Mouse (Mus musculus) liver, embryonic 14.5 days (tissue): ENCODE measurements around the gene Atg13. TPM values are rescaled to one million over a fixed set of nuclear protein-coding genes. Genes with fewer than 3 reads are reported as not detected.

Source experiments
- ATAC-seq: fragments of 200-750 bp; cut with Nextera tagmentation; 2 replicates; pipeline ENCODE4 v1.8.0; 2017; ENCODE audit warnings: moderate number of reproducible peaks, mild to moderate bottlenecking, moderate library complexity; ENCODE audit not compliant: insufficient read depth
- DNase-seq, 3 experiments: peaks; one replicate each; pipeline ENCODE4 v3.0.0-alpha.2; 2012 to 2013; ENCODE audit warnings: low read depth in 3 of 3, low spot score in 3 of 3
- H3K27ac ChIP-seq: fragments of 300-500 bp; sonication (generic); 2 replicates; pipeline ENCODE4 v1.5.1; 2014; ENCODE audit warnings: moderate library complexity, mild to moderate bottlenecking, control low read depth, inconsistent platforms
- H3K27me3 ChIP-seq: fragments of 300-500 bp; sonication (generic); 2 replicates; pipeline ENCODE4 v1.6.1; 2014; ENCODE audit warnings: mild to moderate bottlenecking, low read length, moderate library complexity; ENCODE audit not compliant: control insufficient read depth, insufficient read depth
- H3K36me3 ChIP-seq: fragments of 300-500 bp; sonication (generic); replicated peaks from 2 replicates; pipeline ENCODE4 v1.6.1; 2014; ENCODE audit warnings: low read depth; ENCODE audit not compliant: control insufficient read depth, insufficient read depth
- H3K4me1 ChIP-seq, 2 experiments: fragments of 200-500 bp in 1 of 2; fragments of 300-500 bp in 1 of 2; sonication (generic) in 1 of 2; replicated peaks; 2 replicates each; pipeline ENCODE4 v1.6.1; 2012 to 2014; ENCODE audit warnings: antibody characterized with exemption in 1 of 2, inconsistent platforms in 1 of 2, low read length in 1 of 2; ENCODE audit not compliant: control insufficient read depth in 2 of 2, insufficient read depth in 2 of 2
- H3K4me2 ChIP-seq: fragments of 300-500 bp; sonication (generic); 2 replicates; pipeline ENCODE4 v1.6.1; 2014; ENCODE audit warnings: low read depth, mild to moderate bottlenecking, control low read depth, moderate library complexity
- H3K4me3 ChIP-seq, 2 experiments: fragments of 200-500 bp in 1 of 2; fragments of 300-500 bp in 1 of 2; sonication (generic) in 1 of 2; 2 replicates each; pipeline ENCODE4 v1.5.1; 2012 to 2014; ENCODE audit warnings: low read depth in 2 of 2, low read length in 2 of 2, mild to moderate bottlenecking in 2 of 2, control low read depth in 1 of 2, inconsistent platforms in 1 of 2, moderate library complexity in 1 of 2; ENCODE audit not compliant: insufficient read depth in 1 of 2
- H3K9ac ChIP-seq: fragments of 300-500 bp; sonication (generic); replicated peaks from 2 replicates; pipeline ENCODE4 v1.6.1; 2014; ENCODE audit warnings: mild to moderate bottlenecking, control low read depth, moderate library complexity
- H3K9me3 ChIP-seq: fragments of 300-500 bp; sonication (generic); 2 replicates; pipeline ENCODE4 v1.6.1; 2016; ENCODE audit warnings: low read length, mixed read lengths; ENCODE audit not compliant: control insufficient read depth
- CTCF ChIP-seq: IDR thresholded peaks from 2 replicates; pipeline ENCODE4 v1.5.1; 2016; ENCODE audit warnings: antibody characterized with exemption, low read depth, control low read depth
- EP300 ChIP-seq: IDR thresholded peaks from 2 replicates; pipeline ENCODE4 v1.6.1; 2016; ENCODE audit warnings: antibody characterized with exemption, low read depth
- WGBS: fragments of 180-500 bp; shearing (Covaris S2); extraction: QIAGEN DNeasy Blood & Tissue Kit; methylation state at CpG from one replicate; pipeline ENCODE4 v1.1.7; 2014; ENCODE audit not compliant: insufficient replicate concordance; 5-methylcytosine and 5-hydroxymethylcytosine counted together
- polyA plus RNA-seq, 2 experiments: library from polyadenylated mRNA; depleted of rRNA in 1 of 2; stranded (reverse) in 1 of 2; unstranded in 1 of 2; fragments of >200 nt; fragmentation: Nextera tagmentation in 1 of 2; extraction: Ambion mirVana in 1 of 2; gene quantifications; 2 replicates each; pipeline versions ENCODE4 v1.2.1 to v1.2.3; 2012 to 2014

Atg13 gene
- polyA plus RNA-seq, 2 experiments = 7.5 to 11.3 TPM

- 79% methylated on average over 12 of the region's 12 CpGs for WGBS
- Histone ChIP-seq H3K9me3 (no peaks in the 10 kb centered on the region), H3K4me3 (no peak overlapping the region), H3K4me2 (no peak overlapping the region), H3K9ac (no peak overlapping the region), H3K27me3 (no peaks in the 10 kb centered on the region), H3K4me1 (peaks cover 3 to 10% of the 10 kb centered on the region in 2 experiments), H3K27ac (no peak overlapping the region), H3K36me3 (no peaks in the 10 kb centered on the region; the same call in 1 of the 2 replicates)
- TF ChIP-seq EP300 (no peak), CTCF (no peak)
- ATAC-seq = no peak
- DNase-seq = no peak
Observed at GRCm38 (mm10) chr2:91630384-91630783, 80.0 kb downstream of the Atg13 start.

DNA sequence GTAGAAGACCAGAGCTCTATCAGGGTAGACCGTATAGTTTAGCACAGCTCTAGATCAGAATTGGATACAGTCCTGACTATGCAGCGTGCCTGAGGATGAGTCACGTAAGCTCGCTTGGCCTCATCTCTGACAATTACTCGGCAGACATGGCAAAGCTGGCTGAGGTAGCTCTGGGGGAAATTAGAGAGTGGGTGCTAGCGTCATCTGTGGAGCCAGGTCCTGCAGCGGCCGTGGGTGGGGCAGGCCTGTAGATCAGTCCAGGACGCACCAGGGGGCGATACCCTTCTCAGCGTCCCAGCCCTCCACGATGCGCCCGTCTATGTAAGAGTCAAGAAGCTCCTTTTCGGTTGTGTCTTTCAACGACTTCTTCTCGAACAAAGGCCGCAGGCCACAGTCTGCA is 80.7 kb downstream of the Atg13 start:
- 76% methylated on average over 18 of the region's 18 CpGs for WGBS
- TF ChIP-seq CTCF = peak; percentile 33; the same call in 1 of the 2 replicates
- TF ChIP-seq EP300 = no peak
- ATAC-seq = no peak

DNA sequence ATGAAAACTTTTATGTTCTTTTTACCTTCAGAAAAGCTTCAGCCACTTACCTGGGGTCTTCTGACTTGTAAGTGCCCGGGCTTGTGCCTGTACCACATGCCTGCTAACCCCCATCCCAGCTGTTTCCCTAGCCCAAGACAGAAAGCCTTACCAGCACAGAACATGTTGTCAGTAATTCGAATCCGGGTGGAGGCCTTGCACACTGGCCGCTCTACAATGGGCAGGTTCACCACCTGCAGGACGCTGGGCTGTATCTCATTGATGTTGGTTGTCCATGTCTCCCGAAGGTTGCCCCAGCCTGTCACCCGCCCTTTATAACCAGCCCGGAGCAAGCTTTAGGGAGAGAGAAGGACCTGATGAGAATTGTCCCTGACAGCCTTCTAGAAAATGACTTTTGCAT is 82.2 kb downstream of the Atg13 start:
- H3K27ac ChIP-seq = no peak overlapping the region
- no peak overlapping the region for H3K4me2 ChIP-seq
- no peaks in the 10 kb centered on the region for H3K27me3 ChIP-seq
- no peak for TF ChIP-seq CTCF
- TF ChIP-seq EP300 = no peak
- WGBS = 82% methylated on average over 8 of the region's 8 CpGs
- no peak overlapping the region for H3K9ac ChIP-seq
- DNase-seq = no peak
- H3K4me3 ChIP-seq = no peak overlapping the region
- no peaks in the 10 kb centered on the region for H3K9me3 ChIP-seq
- H3K36me3 ChIP-seq = no peaks in the 10 kb centered on the region; the same call in 1 of the 2 replicates
- H3K4me1 ChIP-seq = no peaks in the 10 kb centered on the region
- no peak for ATAC-seq

More for the DNA sequence above, 80.7 kb downstream of the Atg13 start:
- no peaks in the 10 kb centered on the region for H3K9me3 ChIP-seq
- no peak overlapping the region for H3K9ac ChIP-seq
- H3K4me3 ChIP-seq = no peak overlapping the region
- H3K4me2 ChIP-seq = no peak overlapping the region
- no peak overlapping the region for H3K27ac ChIP-seq
- no peaks in the 10 kb centered on the region for H3K27me3 ChIP-seq
- no peak for DNase-seq
- peaks cover 0 to 4% of the 10 kb centered on the region in 2 experiments; a peak in 3 of 4 replicates for H3K4me1 ChIP-seq
- H3K36me3 ChIP-seq = no peaks in the 10 kb centered on the region; the same call in 1 of the 2 replicates

- Histone ChIP-seq H3K4me1 (no peaks in the 10 kb centered on the region), H3K27ac (no peak overlapping the region), H3K4me3 (no peak overlapping the region), H3K36me3 (no peaks in the 10 kb centered on the region; the same call in 1 of the 2 replicates), H3K9me3 (no peaks in the 10 kb centered on the region), H3K4me2 (no peak overlapping the region), H3K27me3 (no peaks in the 10 kb centered on the region), H3K9ac (no peak overlapping the region)
- ATAC-seq (no peak), DNase-seq (no peak)
- 62% methylated on average over 5 of the region's 5 CpGs for WGBS
- TF ChIP-seq CTCF (no peak), EP300 (no peak)
Observed at GRCm38 (mm10) chr2:91627486-91627885, 82.9 kb downstream of the Atg13 start.

Other genes with a start within 250 kb of the Atg13 start
- 12.8 and 20.6 TPM in 2 replicates for gene Ckap5, start 183.8 kb downstream of the Atg13 start, polyA plus RNA-seq (2012; rRNA removed)
- 35.9 and 37.3 TPM in 2 replicates for gene Ckap5, start 183.8 kb downstream of the Atg13 start, polyA plus RNA-seq (2014; fragmentation: Nextera tagmentation; extraction: Ambion mirVana)
- gene F2, start 74.2 kb downstream of the Atg13 start, polyA plus RNA-seq (2012; rRNA removed) = 174 and 202 TPM in 2 replicates
- 203 and 213 TPM in 2 replicates for gene F2, start 74.2 kb downstream of the Atg13 start, polyA plus RNA-seq (2014; fragmentation: Nextera tagmentation; extraction: Ambion mirVana)
- gene Zfp408, start 60.8 kb downstream of the Atg13 start, polyA plus RNA-seq (2012; rRNA removed) = 5.1 and 5.4 TPM in 2 replicates
- gene Zfp408, start 60.8 kb downstream of the Atg13 start, polyA plus RNA-seq (2014; fragmentation: Nextera tagmentation; extraction: Ambion mirVana) = 1.0 and 1.2 TPM in 2 replicates
- 22.4 and 25.8 TPM in 2 replicates for gene Arhgap1, start 60.7 kb downstream of the Atg13 start, polyA plus RNA-seq (2012; rRNA removed)
- 32.1 and 37.3 TPM in 2 replicates for gene Arhgap1, start 60.7 kb downstream of the Atg13 start, polyA plus RNA-seq (2014; fragmentation: Nextera tagmentation; extraction: Ambion mirVana)
- gene Harbi1, start 276 bp upstream of the Atg13 start, polyA plus RNA-seq (2012; rRNA removed) = 2.2 and 2.3 TPM in 2 replicates
- 3.4 and 4.8 TPM in 2 replicates for gene Harbi1, start 276 bp upstream of the Atg13 start, polyA plus RNA-seq (2014; fragmentation: Nextera tagmentation; extraction: Ambion mirVana)
- gene Ambra1, start 19.6 kb upstream of the Atg13 start, polyA plus RNA-seq (2012; rRNA removed) = 3.7 and 3.9 TPM in 2 replicates
- 3.9 and 4.2 TPM in 2 replicates for gene Ambra1, start 19.6 kb upstream of the Atg13 start, polyA plus RNA-seq (2014; fragmentation: Nextera tagmentation; extraction: Ambion mirVana)
- gene Chrm4, start 216.7 kb upstream of the Atg13 start, polyA plus RNA-seq (2012; rRNA removed) = 0.06 and 0.08 TPM in 2 replicates
- gene Chrm4, start 216.7 kb upstream of the Atg13 start, polyA plus RNA-seq (2014; fragmentation: Nextera tagmentation; extraction: Ambion mirVana) = not detected in 2 replicates
- gene Mdk, start 221.7 kb upstream of the Atg13 start, polyA plus RNA-seq (2012; rRNA removed) = 13.2 and 19.3 TPM in 2 replicates
- 12.7 and 13.7 TPM in 2 replicates for gene Mdk, start 221.7 kb upstream of the Atg13 start, polyA plus RNA-seq (2014; fragmentation: Nextera tagmentation; extraction: Ambion mirVana)
- 0.01 and 0.02 TPM in 2 replicates for gene Gm9821, start 235.1 kb upstream of the Atg13 start, polyA plus RNA-seq (2012; rRNA removed)
- gene Gm9821, start 235.1 kb upstream of the Atg13 start, polyA plus RNA-seq (2014; fragmentation: Nextera tagmentation; extraction: Ambion mirVana) = 0.63 and 0.96 TPM in 2 replicates